Mouse (Mus musculus): Measurements from ENCODE around the gene Zfand2b. TPM values are rescaled to one million over a fixed set of nuclear protein-coding genes. Genes with fewer than 3 reads are reported as not detected.

The Zfand2b gene
- polyA plus RNA-seq, 1 experiment from 2014 or later: 43.0 TPM

DNA sequence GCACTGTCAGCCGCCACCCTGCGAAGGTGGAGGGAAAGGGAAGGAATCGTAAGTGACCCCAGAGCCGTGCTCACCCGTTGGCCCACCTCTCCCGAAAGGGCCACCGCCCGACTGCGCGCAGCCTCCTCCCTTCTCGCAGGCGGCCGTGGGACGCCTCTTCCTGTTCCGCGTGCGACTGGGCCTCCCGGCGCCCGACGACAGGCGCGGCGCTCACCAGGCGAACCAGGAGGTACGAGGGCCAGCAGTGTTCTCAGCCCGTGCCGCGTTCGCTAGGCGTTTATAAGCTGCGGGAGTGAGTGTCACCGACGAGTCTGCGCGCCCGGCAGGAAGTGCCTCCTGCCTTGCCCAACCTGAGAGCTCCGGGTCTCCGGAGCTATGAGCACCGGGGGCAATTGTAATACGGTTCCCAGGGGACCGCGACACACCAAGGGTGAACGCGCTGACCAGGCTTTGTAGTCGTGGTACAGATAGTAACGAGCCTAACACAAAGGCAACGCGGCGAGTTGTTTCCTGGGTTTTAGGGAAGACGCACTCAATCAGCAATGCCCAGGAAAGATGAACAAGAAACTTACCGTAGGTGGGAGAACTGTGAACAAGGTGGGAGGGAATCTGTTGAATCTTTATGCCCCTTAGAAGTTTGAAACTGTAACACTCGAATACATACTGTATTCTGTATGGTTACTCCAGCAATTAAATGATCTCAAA lies 26.8 kb upstream of the Zfand2b start:
- Histone ChIP-seq H3K4me3 (ENCODE audit: low read depth, low read length) (peak overlapping the region; percentile 82), H3K36me3 (ENCODE audit: control insufficient read depth, insufficient read depth, low read length) (peaks cover 34% of the 10 kb centered on the region), H3K27ac (replicated peaks) (peak overlapping the region; percentile 96), H3K27me3 (ENCODE audit: control insufficient read depth, insufficient read depth, low read length) (no peaks in the 10 kb centered on the region), H3K4me2 (replicated peaks; ENCODE audit: low read depth) (peak overlapping the region; percentile 89), H3K4me1 (replicated peaks; ENCODE audit: control insufficient read depth, insufficient read depth) (0 out of 2 replicates have a peak, but pooled peaks cover 3% of the 10 kb centered on the region), H3K9ac (ENCODE audit: low read length) (peak overlapping the region; percentile 88), H3K9me3 (ENCODE audit: control insufficient read depth, low read length) (no peaks in the 10 kb centered on the region)
- peak; percentile 83 for DNase-seq (ENCODE audit: low spot score)
- no peak for TF ChIP-seq EP300 (optimal IDR thresholded peaks at IDR 0.05)
- TF ChIP-seq CTCF (IDR thresholded peaks at IDR 0.05; ENCODE audit: low read depth): no peak
- ATAC-seq (ENCODE audit: low FRiP score, low TSS enrichment): peak; percentile 61
- under 1% methylated on average over 53 of the region's 53 CpGs for WGBS

DNA sequence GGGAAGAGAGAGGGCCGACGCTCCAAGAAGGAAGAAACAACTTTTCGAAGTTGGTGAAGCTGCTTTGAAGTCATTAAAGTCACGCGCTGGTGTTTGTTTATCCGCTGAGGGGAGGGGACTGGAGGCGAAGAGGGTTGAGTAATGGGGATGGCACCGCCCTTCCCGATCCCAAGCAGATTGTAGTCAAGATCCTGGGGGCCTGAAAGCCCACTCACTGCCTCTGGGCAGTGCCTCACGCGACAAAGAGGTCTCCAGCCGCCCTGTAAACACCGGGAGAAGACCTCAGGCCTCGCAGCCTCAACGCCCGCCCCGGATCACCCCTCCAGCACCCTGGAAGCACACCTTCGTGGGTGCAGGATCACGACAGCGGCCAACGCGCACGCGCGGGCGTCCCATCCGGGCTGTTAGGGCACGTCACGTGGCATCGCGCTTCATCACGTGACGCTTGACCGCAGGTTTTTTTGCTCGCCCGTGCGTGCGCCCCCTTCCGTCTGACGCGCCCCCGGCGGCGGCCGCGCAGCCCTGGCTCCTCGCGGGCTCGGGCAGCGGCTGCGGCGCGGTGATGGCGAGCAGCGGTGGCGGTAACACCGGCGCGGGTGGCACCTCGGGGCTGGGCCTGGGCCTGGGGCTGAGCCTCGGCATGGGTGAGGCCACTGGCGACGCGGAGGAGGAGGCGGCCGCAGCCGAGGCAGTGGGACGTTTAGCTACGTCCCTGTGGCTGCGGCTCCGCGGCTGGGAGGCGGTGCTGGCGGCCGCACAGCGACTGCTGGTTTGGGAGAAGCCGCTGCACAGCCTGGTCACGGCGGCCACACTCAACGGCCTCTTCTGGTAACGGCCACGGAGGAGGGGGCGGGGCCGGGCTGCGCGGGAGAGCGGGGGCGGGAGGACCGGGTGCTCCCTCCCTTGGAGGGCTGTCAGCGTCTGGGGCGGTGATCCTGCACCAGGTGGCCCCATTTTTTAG lies 25.9 kb upstream of the Zfand2b start, which contains the start of the genes Cnppd1 and Retreg2:
Gene Cnppd1, minus strand, starts transcription at position 411 of the 961 bp plus-strand sequence.
Gene Retreg2, plus strand, starts transcription at position 478 of the 961 bp plus-strand sequence.
- whole genome bisulfite sequencing: under 1% methylated on average over 87 of the region's 91 CpGs
- H3K27me3 ChIP-seq (ENCODE audit: control insufficient read depth, insufficient read depth, low read length): no peaks in the 10 kb centered on the region
- peak within 1 kb of the TSS; percentile 88 for H3K9ac ChIP-seq (ENCODE audit: low read length)
- ATAC-seq (ENCODE audit: low FRiP score, low TSS enrichment): peak; percentile 89
- peak within 1 kb of the TSS; percentile 89 for H3K4me2 ChIP-seq (replicated peaks; ENCODE audit: low read depth)
- DNase-seq (ENCODE audit: low spot score): peak; percentile 98
- H3K27ac ChIP-seq (replicated peaks): peak within 1 kb of the TSS; percentile 96
- peaks cover 35% of the 10 kb centered on the region for H3K36me3 ChIP-seq (ENCODE audit: control insufficient read depth, insufficient read depth, low read length)
- peak within 1 kb of the TSS; percentile 82 for H3K4me3 ChIP-seq (ENCODE audit: low read depth, low read length)
- H3K9me3 ChIP-seq (ENCODE audit: control insufficient read depth, low read length): no peaks in the 10 kb centered on the region
- 0 out of 2 replicates have a peak, but pooled peaks cover 3% of the 10 kb centered on the region for H3K4me1 ChIP-seq (replicated peaks; ENCODE audit: control insufficient read depth, insufficient read depth)
- peak; percentile 71 for TF ChIP-seq CTCF (IDR thresholded peaks at IDR 0.05; ENCODE audit: low read depth)
- TF ChIP-seq EP300 (optimal IDR thresholded peaks at IDR 0.05): no peak

DNA sequence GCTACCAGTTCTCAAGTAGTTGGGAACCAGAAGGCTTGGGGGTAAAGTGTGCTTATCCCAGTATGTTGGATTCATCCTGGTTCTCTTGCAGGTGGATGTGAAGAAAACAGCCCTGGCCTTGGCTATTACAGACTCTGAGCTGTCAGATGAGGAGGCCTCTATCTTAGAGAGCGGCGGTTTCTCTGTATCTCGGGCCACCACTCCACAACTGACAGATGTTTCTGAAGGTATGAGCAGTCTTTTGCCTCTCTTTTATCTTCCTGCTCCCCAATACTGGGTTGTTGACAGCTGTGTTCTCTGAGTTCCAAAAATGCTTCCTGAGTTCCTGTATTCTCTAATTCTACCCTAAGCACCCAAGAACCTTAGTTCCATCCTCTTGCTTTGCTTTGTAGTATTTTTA lies 22.9 kb upstream of the Zfand2b start:
- Histone ChIP-seq H3K9ac (ENCODE audit: low read length) (no peak overlapping the region), H3K4me3 (ENCODE audit: low read depth, low read length) (no peak overlapping the region), H3K27ac (replicated peaks) (no peak overlapping the region), H3K4me1 (replicated peaks; ENCODE audit: control insufficient read depth, insufficient read depth) (0 out of 2 replicates have a peak, but pooled peaks cover 3% of the 10 kb centered on the region), H3K9me3 (ENCODE audit: control insufficient read depth, low read length) (no peaks in the 10 kb centered on the region), H3K36me3 (ENCODE audit: control insufficient read depth, insufficient read depth, low read length) (peaks cover 33% of the 10 kb centered on the region), H3K27me3 (ENCODE audit: control insufficient read depth, insufficient read depth, low read length) (no peaks in the 10 kb centered on the region), H3K4me2 (replicated peaks; ENCODE audit: low read depth) (no peak overlapping the region)
- DNase-seq (ENCODE audit: low spot score): no peak
- WGBS: 96% methylated on average over 3 of the region's 3 CpGs
- TF ChIP-seq CTCF (IDR thresholded peaks at IDR 0.05; ENCODE audit: low read depth) (no peak), EP300 (optimal IDR thresholded peaks at IDR 0.05) (no peak)
- ATAC-seq (ENCODE audit: low FRiP score, low TSS enrichment): no peak

DNA sequence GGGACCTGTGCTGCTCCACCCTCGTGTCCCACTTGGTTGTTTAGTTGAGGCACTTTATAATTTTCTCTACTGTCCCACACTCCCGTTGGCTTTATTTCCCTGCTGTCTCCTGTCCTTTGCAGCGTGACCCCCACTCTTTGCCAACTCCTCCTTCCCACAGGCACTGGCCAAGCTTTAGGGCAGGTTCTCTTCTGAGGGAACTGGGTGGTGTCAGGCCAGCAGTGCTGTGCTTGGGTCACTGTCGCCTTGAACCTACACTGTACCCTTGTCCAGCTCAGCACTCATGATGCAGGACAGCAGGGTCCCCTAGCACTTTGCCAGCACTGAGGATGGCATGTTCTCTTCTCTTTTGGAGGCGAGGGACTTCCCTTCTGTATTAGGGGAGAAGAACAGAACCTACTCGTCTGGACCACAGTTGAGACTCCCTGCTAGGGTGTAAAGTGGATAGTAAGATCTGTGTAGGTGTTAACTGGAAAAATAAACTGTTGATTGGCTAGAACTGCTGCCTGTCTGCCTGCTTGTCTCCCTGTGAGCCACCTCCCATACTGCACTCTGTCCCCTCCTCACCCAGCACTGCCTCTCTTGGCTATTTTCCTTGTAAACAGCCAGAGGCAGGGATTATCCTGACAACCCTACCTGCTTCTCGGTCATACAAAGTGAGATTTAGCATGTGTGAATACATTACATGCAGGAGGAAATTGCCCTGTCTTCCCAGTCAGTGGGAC lies 20.9 kb upstream of the Zfand2b start:
- TF ChIP-seq CTCF (IDR thresholded peaks at IDR 0.05; ENCODE audit: low read depth): no peak
- no peak for TF ChIP-seq EP300 (optimal IDR thresholded peaks at IDR 0.05)
- Histone ChIP-seq H3K9ac (ENCODE audit: low read length) (no peak overlapping the region), H3K4me2 (replicated peaks; ENCODE audit: low read depth) (no peak overlapping the region), H3K9me3 (ENCODE audit: control insufficient read depth, low read length) (no peaks in the 10 kb centered on the region), H3K27ac (replicated peaks) (no peak overlapping the region), H3K36me3 (ENCODE audit: control insufficient read depth, insufficient read depth, low read length) (peaks cover 34% of the 10 kb centered on the region), H3K27me3 (ENCODE audit: control insufficient read depth, insufficient read depth, low read length) (no peaks in the 10 kb centered on the region), H3K4me3 (ENCODE audit: low read depth, low read length) (no peak overlapping the region), H3K4me1 (replicated peaks; ENCODE audit: control insufficient read depth, insufficient read depth) (0 out of 2 replicates have a peak, but pooled peaks cover 3% of the 10 kb centered on the region)
- 77% methylated on average over 7 of the region's 7 CpGs for WGBS
- ATAC-seq (ENCODE audit: low FRiP score, low TSS enrichment) (no peak), DNase-seq (ENCODE audit: low spot score) (no peak)

DNA sequence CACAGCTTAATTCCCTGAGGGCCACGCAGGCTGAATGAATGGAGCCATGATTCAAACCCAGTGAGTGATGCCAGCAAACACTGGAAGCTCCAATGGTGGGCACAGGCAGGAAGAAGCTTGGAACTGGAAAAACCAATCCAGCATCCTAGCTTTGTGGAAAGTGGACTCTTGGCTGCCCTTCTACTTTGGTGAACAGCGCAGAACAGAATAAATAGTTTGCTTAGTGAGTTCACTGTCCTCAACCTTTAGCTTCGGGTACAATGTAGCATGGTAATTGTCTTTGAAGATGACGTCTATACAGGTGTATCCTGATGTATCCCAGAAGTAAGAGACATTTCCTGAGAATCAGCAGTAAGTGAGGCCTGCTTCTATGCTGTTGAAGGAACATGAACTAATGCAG lies 19.7 kb upstream of the Zfand2b start:
- TF ChIP-seq EP300 (optimal IDR thresholded peaks at IDR 0.05) (no peak), CTCF (IDR thresholded peaks at IDR 0.05; ENCODE audit: low read depth) (no peak)
- Histone ChIP-seq H3K4me3 (ENCODE audit: low read depth, low read length) (no peak overlapping the region), H3K9ac (ENCODE audit: low read length) (no peak overlapping the region), H3K27ac (replicated peaks) (no peak overlapping the region), H3K9me3 (ENCODE audit: control insufficient read depth, low read length) (no peaks in the 10 kb centered on the region), H3K27me3 (ENCODE audit: control insufficient read depth, insufficient read depth, low read length) (no peaks in the 10 kb centered on the region), H3K4me2 (replicated peaks; ENCODE audit: low read depth) (no peak overlapping the region), H3K36me3 (ENCODE audit: control insufficient read depth, insufficient read depth, low read length) (peaks cover 34% of the 10 kb centered on the region), H3K4me1 (replicated peaks; ENCODE audit: control insufficient read depth, insufficient read depth) (no peaks in the 10 kb centered on the region)
- ATAC-seq (ENCODE audit: low FRiP score, low TSS enrichment) (no peak), DNase-seq (ENCODE audit: low spot score) (no peak)
- WGBS: 87% methylated on average over 4 of the region's 4 CpGs
